Mouse (Mus musculus) ES-Bruce4 (cell line): ENCODE data around the gene Rims4. TPM values are rescaled to one million over a fixed set of nuclear protein-coding genes. Genes with fewer than 3 reads are reported as not detected.

ENCODE experiments used
- H3K27ac ChIP-seq: 2 replicates; pipeline ENCODE4 v1.5.1; 2012; ENCODE audit warnings: low read length, inconsistent platforms; ENCODE audit not compliant: insufficient read depth
- H3K27me3 ChIP-seq: 2 replicates; pipeline ENCODE4 v1.6.1; 2012; ENCODE audit warnings: mild to moderate bottlenecking, low read length, inconsistent platforms; ENCODE audit not compliant: control insufficient read depth, poor library complexity, insufficient read depth, severe bottlenecking
- H3K36me3 ChIP-seq: 2 replicates; pipeline ENCODE4 v1.6.1; 2012; ENCODE audit warnings: inconsistent platforms, mild to moderate bottlenecking, low read length, moderate library complexity; ENCODE audit not compliant: control insufficient read depth, poor library complexity, insufficient read depth, severe bottlenecking
- H3K4me1 ChIP-seq: one replicate; pipeline ENCODE4 v1.8.1; 2011; ENCODE audit warnings: low read length; ENCODE audit not compliant: control insufficient read depth, insufficient read depth
- H3K4me3 ChIP-seq: 2 replicates; pipeline ENCODE4 v1.5.1; 2011; ENCODE audit warnings: low read depth, mild to moderate bottlenecking, low read length
- H3K9ac ChIP-seq: 2 replicates; pipeline ENCODE4 v1.6.1; 2012; ENCODE audit warnings: low read depth, mild to moderate bottlenecking, inconsistent platforms; ENCODE audit not compliant: poor library complexity, severe bottlenecking
- H3K9me3 ChIP-seq: replicated peaks from 2 replicates; pipeline ENCODE4 v1.6.1; 2012; ENCODE audit warnings: mild to moderate bottlenecking, low read length, inconsistent platforms; ENCODE audit not compliant: control insufficient read depth, poor library complexity, insufficient read depth, severe bottlenecking
- CTCF ChIP-seq: IDR thresholded peaks from one replicate; pipeline ENCODE4 v1.8.1; 2011; ENCODE audit warnings: low read depth, low read length
- EP300 ChIP-seq: IDR thresholded peaks from 2 replicates; pipeline ENCODE4 v1.6.1; 2011; ENCODE audit warnings: low read depth, low read length; ENCODE audit not compliant: insufficient read depth
- POLR2A ChIP-seq: IDR thresholded peaks from one replicate; pipeline ENCODE4 v1.8.1; 2011; ENCODE audit warnings: low read length; ENCODE audit not compliant: insufficient read depth
- polyA plus RNA-seq: library from polyadenylated mRNA; stranded (reverse); fragments of >200 nt; gene quantifications from 2 replicates; pipeline ENCODE4 v1.2.4, GENCODE M21; 2011; ENCODE audit warnings: low read depth; ENCODE audit not compliant: missing spikeins, insufficient read depth, insufficient read length

Gene Rims4
- polyA plus RNA-seq, 1 experiment: 0.88 TPM

GRCm38 (mm10) chr2:163904323-163904722, 14.2 kb downstream of the Rims4 start:
- Histone ChIP-seq H3K9ac (no peak overlapping the region), H3K9me3 (no peaks in the 10 kb centered on the region), H3K4me3 (no peak overlapping the region), H3K27ac (no peak overlapping the region), H3K36me3 (no peaks in the 10 kb centered on the region), H3K4me1 (peaks cover 2% of the 10 kb centered on the region), H3K27me3 (no peaks in the 10 kb centered on the region)
- TF ChIP-seq EP300 (no peak), CTCF (no peak), POLR2A (no peak)

- TF ChIP-seq POLR2A: no peak
- no peaks in the 10 kb centered on the region for H3K36me3 ChIP-seq
- no peaks in the 10 kb centered on the region for H3K9me3 ChIP-seq
- peaks cover 2% of the 10 kb centered on the region for H3K4me1 ChIP-seq
- no peak overlapping the region for H3K9ac ChIP-seq
- no peaks in the 10 kb centered on the region for H3K27me3 ChIP-seq
- H3K27ac ChIP-seq: no peak overlapping the region
- no peak overlapping the region for H3K4me3 ChIP-seq
Measured at GRCm38 (mm10) chr2:163903461-163903860, 15.0 kb downstream of the Rims4 start.

- H3K4me3 ChIP-seq: no peak overlapping the region
- H3K27ac ChIP-seq: no peak overlapping the region
- no peaks in the 10 kb centered on the region for H3K9me3 ChIP-seq
- H3K9ac ChIP-seq: no peak overlapping the region
- TF ChIP-seq CTCF (no peak), EP300 (no peak), POLR2A (no peak)
- no peaks in the 10 kb centered on the region for H3K36me3 ChIP-seq
- peaks cover 2% of the 10 kb centered on the region for H3K4me1 ChIP-seq
- H3K27me3 ChIP-seq: no peaks in the 10 kb centered on the region
Measured at GRCm38 (mm10) chr2:163902448-163902847, 16.0 kb downstream of the Rims4 start.

GRCm38 (mm10) chr2:163901043-163901442, 17.4 kb downstream of the Rims4 start:
- Histone ChIP-seq H3K27me3 (no peaks in the 10 kb centered on the region), H3K4me1 (peaks cover 2% of the 10 kb centered on the region), H3K9me3 (no peaks in the 10 kb centered on the region), H3K27ac (no peak overlapping the region), H3K36me3 (no peaks in the 10 kb centered on the region), H3K4me3 (no peak overlapping the region), H3K9ac (no peak overlapping the region)
- TF ChIP-seq POLR2A: no peak
- no peak for TF ChIP-seq EP300
- no peak for TF ChIP-seq CTCF

GRCm38 (mm10) chr2:163899910-163900411, 18.5 kb downstream of the Rims4 start:
- no peak for TF ChIP-seq POLR2A
- TF ChIP-seq EP300: no peak
- TF ChIP-seq CTCF: no peak
- Histone ChIP-seq H3K36me3 (no peaks in the 10 kb centered on the region), H3K27me3 (no peaks in the 10 kb centered on the region), H3K4me1 (peaks cover 2% of the 10 kb centered on the region), H3K9ac (no peak overlapping the region), H3K27ac (no peak overlapping the region), H3K9me3 (no peaks in the 10 kb centered on the region), H3K4me3 (no peak overlapping the region)

- Histone ChIP-seq H3K4me3 (no peak overlapping the region), H3K4me1 (no peaks in the 10 kb centered on the region), H3K9me3 (no peaks in the 10 kb centered on the region), H3K36me3 (no peaks in the 10 kb centered on the region), H3K27ac (no peak overlapping the region), H3K27me3 (no peaks in the 10 kb centered on the region), H3K9ac (no peak overlapping the region)
- no peak for TF ChIP-seq POLR2A
- TF ChIP-seq EP300: no peak
- TF ChIP-seq CTCF: no peak
Measured at GRCm38 (mm10) chr2:163897988-163898535, 20.4 kb downstream of the Rims4 start.
